Mouse (Mus musculus) 416B (cell line): ENCODE data around the gene Rab36.
"Not testable (repeated sequence)": the region's sequence is repeated elsewhere in the genome, so short reads cannot be mapped to it uniquely, and the experiment has no call there.

ENCODE experiments used
- DNase-seq: peaks from one replicate; pipeline ENCODE4 v3.0.0; 2011; ENCODE audit warnings: low read depth

Gene Rab36

GRCm38 (mm10) chr10:75036883-75037379 lies at the start of gene Rab36:
Gene Rab36, plus strand, starts transcription at chr10:75037058.
- no peak for DNase-seq

DNA sequence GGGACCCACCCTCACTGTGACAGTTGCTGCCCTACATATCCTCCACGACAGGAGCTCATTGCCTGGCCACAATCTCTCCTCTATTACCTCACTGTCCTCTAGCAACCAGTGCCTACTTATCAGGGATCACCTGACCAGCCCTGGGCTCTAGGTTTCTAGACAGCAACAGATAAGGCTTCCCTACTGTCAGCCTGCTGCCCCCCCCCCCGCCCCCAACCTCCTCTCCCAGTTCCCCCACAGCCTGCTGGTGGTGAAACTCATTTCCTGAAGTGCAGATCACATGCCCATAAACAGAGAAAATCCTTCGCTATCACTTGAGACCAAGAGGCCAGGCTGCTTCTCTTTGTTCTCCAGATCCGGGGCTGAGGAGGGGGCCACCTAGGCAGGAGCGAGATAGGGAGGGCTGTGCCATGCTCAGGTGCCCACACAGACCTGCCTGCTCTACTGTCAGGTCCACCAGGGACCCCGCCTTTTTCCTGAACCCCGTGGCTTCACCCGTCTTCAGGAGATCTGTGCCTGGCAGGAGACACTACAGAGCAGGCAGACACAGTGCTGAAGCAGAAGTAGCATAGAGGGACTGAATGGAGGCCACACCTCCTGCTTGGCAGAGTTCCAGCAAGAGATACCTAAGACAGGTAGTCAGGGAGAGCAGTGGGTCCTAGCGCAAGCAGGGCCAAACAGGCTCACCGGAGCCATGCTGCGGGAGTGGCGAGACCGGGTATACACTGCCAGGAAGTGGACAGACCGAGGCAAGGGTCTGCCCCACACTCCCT lies 49.0 kb upstream of the Rab36 start:
- DNase-seq: peak; percentile 81

GRCm38 (mm10) chr10:74989814-74990213 lies 47.0 kb upstream of the Rab36 start:
- no peak for DNase-seq

GRCm38 (mm10) chr10:74990584-74991322 lies 46.1 kb upstream of the Rab36 start:
- no peak for DNase-seq

DNA sequence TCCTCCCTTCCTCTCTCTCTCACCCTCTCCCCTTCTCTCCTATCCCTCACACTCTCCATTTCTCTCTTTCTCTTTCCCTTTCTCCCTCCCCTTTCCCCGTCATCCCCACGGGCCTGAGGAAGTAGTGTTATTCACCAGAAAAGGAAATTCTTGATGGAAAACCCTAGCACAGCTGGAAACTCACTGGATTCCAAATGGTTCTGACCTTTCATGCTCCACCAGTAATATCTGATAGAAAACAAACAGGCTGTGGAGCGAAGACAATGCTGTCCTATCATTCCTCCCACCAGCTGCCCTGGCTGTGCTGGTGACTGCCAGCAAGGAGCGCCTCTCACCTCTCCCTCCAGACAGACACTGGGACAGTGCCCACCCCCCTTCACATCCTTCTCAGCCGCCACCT lies 42.0 kb upstream of the Rab36 start:
- no peak for DNase-seq

DNA sequence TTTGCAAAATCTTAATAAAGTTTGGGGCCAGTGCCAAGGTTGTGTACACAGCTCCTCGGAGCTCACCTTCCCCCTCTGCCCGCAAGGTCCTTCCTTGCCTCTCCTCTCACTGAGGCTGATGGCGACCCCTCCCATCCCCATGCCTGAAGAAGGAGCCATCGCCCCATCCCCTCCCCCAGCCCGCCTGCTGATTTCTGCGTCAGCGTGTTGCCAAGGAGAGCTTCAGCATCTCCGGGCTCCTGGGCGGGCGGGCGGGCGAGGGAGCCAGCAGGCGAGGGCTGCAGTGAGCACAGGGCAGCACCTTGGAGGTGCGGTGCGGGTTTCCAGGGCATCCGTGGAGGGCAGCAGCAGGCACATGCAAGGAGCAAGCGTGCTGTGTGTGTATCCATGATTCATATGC lies 41.5 kb upstream of the Rab36 start:
- no peak for DNase-seq

DNA sequence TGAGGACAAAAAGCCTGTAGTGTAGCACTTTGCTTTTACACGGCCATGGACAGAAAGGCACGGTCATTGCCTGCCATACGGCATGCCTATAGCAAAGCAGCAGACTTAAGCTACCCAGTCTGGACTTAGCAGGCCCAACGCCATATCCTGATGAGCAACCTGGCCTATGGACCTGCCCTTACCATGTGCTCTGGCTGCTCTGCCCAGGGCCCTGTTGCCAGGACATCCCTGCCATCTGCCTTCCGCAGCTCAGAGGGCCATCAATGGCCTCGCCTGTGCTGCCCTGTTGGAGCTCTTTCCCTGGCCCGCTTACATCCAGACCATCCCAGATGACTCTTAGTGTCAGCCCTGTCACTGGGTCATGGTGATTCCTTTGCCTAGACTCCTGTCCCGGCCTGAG lies 35.5 kb upstream of the Rab36 start:
- DNase-seq: no peak

DNA sequence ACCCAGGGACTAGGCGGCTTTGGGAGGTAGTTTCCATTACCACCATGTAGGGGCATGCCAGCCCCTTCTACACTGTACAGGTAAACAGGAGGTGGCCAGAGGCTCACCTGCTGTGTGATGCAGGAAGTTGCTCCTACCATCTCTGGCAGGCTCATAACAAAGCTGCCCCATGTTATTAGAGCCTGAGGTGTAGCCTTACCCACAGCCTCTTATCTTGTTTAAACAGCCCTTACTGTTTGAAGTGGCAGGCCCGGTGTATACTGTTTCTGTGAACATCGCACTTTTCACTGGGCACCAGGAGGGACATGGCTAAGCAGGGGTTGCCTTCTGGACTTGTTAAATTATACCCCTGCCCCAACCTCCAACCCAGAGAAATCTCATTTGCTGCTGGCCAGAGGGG lies 32.8 kb upstream of the Rab36 start:
- DNase-seq: peak; percentile 24

DNA sequence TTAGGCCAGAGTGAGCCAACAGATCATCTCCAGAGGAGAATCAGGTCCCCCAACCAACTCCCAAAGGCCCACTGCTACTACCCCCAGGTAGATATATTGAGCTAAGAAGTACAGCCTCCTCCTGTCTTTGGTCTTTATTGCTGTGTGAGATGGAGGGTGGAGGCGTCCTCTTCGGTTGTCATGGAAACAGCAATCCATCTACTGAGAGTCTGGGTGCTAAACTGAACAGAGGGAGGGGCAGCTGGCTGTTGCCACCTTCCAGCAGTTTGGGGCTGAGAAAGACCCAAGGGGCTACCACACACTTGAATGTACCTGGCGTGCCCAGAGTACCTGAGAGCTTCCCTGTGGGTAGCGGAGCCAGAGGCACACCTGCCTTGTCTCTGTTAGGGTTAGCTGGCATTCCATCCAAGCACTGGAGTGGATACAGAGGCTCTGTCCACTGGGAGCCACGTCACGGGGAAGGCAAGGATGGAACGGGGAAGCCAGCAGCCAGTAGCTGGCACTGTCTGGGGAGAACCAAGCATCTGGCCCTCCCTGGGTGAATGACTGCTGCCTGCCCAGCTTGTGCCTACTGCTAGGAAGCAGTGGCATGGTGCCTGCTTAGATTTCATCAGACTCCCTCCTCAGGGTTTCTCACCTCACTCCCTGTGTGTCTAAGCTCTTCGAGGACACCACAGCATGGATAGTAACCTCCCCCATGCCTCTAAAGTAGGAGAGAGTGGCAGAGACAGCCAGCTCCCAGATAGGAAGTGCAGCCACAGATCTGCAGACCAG lies 29.8 kb upstream of the Rab36 start:
- DNase-seq: no peak

- no peak for DNase-seq
Observed at GRCm38 (mm10) chr10:75010704-75011103, 26.2 kb upstream of the Rab36 start.

- no peak for DNase-seq
Observed at GRCm38 (mm10) chr10:75015465-75015864, 21.4 kb upstream of the Rab36 start.

DNA sequence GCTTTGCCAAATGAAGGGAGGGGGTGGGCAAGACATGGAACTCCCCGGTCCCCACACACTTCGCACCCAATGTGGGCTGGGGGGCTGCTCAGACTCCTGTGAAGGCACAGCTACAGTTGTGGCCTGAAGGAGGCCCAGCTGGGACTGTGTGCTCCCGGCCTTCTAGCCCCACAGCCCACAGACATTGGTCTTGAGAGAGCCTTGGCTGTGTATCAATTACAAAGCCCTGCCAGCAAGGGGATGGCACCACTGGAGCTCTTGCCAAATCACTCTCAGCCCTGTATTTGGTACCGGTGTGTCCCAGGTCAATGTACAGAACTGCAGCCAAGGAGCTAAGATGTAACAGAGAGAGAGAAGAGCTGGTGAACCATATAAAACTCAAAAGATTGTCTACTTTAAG lies 20.4 kb upstream of the Rab36 start:
- no peak for DNase-seq

- DNase-seq: no peak
Observed at GRCm38 (mm10) chr10:75020271-75020670, 16.6 kb upstream of the Rab36 start.

DNA sequence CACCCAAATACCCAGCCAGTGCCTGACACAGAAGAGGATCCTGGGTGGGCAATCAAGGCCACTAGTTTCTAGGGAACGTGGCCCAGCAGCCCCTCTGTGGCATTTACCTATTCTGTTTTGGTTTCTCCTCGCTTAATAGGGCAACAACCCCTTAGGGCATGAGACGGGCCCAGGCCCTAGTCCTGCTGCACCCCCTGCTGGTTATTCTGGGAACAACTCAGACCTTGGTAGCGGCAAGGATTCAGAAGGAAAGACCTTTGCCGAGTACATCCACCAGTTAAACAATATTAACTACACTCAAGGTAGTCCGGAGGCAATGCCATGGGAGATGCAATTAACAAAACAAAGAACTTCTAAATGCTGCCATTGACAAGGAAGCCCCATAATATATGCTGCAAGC lies 15.7 kb upstream of the Rab36 start:
- DNase-seq: peak; percentile 56

GRCm38 (mm10) chr10:75026491-75026890 lies 10.4 kb upstream of the Rab36 start:
- DNase-seq: no peak

GRCm38 (mm10) chr10:75028743-75029142 lies 8.1 kb upstream of the Rab36 start:
- DNase-seq: peak; percentile 19

GRCm38 (mm10) chr10:75029677-75030076 lies 7.2 kb upstream of the Rab36 start:
- DNase-seq: no peak

DNA sequence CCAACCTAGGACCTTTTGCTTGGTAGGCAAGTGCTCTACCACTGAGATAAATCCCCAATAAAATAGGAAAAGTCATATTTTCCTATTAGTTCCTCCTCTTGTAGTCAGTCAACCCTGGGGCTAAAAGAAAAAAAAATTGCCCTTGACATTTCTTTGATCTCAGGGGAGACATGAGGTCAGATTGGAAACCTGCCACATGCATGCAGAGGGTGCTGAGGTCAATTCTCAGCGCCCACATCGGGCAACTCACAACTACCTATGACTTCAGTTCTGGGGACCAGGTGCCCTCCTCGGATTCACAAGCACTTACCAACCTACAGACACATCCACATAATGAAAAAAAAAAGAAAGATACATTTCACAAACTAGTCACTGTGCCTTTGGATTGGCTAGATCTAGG lies 6.6 kb upstream of the Rab36 start:
- DNase-seq: no peak

DNA sequence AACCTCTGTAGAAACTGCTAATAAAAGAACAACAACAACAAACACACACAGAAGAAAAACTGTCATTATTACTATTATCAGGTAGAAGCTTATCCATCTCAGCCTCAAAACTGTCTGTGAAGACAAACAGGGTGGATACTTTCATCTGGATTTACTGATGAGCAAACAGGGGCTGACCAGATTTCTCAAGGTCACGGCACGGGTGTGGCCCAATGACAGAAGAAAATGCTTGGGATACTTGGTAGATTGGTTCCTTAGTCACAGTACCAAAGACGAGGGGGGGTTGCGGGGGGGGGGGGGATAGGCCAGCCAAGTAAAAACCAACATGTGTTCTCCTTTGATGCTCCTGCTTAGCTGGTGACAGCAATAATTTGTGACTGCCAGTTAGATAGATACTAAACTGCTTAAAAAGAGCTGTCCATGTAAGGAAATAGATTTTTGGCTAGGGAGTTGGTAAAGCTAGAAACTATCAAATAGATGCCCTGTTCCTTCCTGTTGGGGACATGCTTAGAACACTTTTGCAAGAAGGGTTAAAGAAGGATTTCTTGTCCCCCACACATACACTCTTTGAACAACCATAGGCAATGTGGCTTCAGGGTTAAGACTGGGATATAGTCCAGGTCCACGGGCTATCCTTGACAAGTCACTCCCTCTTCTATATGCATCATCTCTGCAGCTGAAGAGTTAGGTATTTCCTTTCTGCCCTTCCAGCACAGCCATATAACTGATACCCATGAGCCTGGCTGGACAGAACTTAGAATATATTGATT lies 5.3 kb upstream of the Rab36 start:
- no peak for DNase-seq

GRCm38 (mm10) chr10:75032395-75032794 lies 4.5 kb upstream of the Rab36 start, which contains the start of gene Rsph14:
Gene Rsph14, minus strand, starts transcription at chr10:75032586.
- no peak for DNase-seq

GRCm38 (mm10) chr10:75042060-75042459 lies 5.2 kb downstream of the Rab36 start:
- not testable (repeated sequence) for DNase-seq

DNA sequence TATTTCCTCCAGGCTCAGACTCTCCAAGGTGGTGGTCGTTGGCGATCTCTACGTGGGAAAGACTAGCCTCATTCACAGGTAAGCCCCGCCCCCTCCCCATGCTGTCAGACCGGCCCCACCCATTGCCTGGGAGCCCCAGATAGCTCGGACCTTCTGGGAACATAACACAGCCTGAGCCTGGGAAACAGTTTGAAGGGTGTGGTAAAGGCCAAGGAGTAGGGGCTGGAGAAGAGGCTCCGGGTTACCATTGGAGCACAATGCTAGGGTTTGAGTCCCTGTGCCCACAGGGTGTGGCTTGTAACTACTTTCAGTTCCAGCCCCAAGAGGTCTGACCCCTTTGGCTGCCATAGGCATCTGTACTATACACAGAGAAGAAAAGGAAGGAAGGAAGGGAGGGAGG lies 7.6 kb downstream of the Rab36 start:
- DNase-seq: no peak
